Mouse (Mus musculus) heart, postnatal 36 days (tissue): ENCODE results near the gene Ift22. TPM values are rescaled to one million over a fixed set of nuclear protein-coding genes. Genes with fewer than 3 reads are reported as not detected.

Source experiments
- total RNA-seq, 2 experiments: library from RNA; stranded (reverse); gene quantifications; 2 replicates each; pipeline ENCODE4 v1.2.3; 2021

Gene Ift22
- total RNA-seq, 2 experiments from 2014 or later: 11.0 to 11.6 TPM

Other genes with a start within 250 kb of the Ift22 start
- gene Myl10, start 215.0 kb upstream of the Ift22 start, total RNA-seq: not detected
- gene Col26a1, start 24.9 kb upstream of the Ift22 start, total RNA-seq: 1 to 10 TPM in 1 of 2 experiments, under 1 TPM in 1; 0.76 to 1.1 TPM
- gene Fis1, start 45.1 kb downstream of the Ift22 start, total RNA-seq: 100 to 1,000 TPM; 178 to 185 TPM
- gene Cldn15, start 58.5 kb downstream of the Ift22 start, total RNA-seq: 10 to 100 TPM in 1 of 2 experiments, 1 to 10 TPM in 1; 9.8 to 11.3 TPM
- gene Plod3, start 78.9 kb downstream of the Ift22 start, total RNA-seq: 10 to 100 TPM; 36.9 to 45.6 TPM
- gene Znhit1, start 79.9 kb downstream of the Ift22 start, total RNA-seq: 10 to 100 TPM; 58.2 to 67.8 TPM
- under 1 TPM in 1 of 2 experiments, not detected in 1; 0.11 TPM for gene Vgf, start 118.2 kb downstream of the Ift22 start, total RNA-seq
- gene Ap1s1, start 138.0 kb downstream of the Ift22 start, total RNA-seq: 10 to 100 TPM; 38.8 to 41.3 TPM
- 10 to 100 TPM; 28.1 to 42.8 TPM for gene Serpine1, start 164.1 kb downstream of the Ift22 start, total RNA-seq
- gene Trim56, start 208.1 kb downstream of the Ift22 start, total RNA-seq: 10 to 100 TPM; 19.9 to 23.0 TPM
- not detected for gene Muc3, start 241.2 kb downstream of the Ift22 start, total RNA-seq